Mouse (Mus musculus): ENCODE measurements around the gene Shank1.
"Not testable (repeated sequence)": the region's sequence is repeated elsewhere in the genome, so short reads cannot be mapped to it uniquely, and the experiment has no call there.

Shank1 gene

DNA sequence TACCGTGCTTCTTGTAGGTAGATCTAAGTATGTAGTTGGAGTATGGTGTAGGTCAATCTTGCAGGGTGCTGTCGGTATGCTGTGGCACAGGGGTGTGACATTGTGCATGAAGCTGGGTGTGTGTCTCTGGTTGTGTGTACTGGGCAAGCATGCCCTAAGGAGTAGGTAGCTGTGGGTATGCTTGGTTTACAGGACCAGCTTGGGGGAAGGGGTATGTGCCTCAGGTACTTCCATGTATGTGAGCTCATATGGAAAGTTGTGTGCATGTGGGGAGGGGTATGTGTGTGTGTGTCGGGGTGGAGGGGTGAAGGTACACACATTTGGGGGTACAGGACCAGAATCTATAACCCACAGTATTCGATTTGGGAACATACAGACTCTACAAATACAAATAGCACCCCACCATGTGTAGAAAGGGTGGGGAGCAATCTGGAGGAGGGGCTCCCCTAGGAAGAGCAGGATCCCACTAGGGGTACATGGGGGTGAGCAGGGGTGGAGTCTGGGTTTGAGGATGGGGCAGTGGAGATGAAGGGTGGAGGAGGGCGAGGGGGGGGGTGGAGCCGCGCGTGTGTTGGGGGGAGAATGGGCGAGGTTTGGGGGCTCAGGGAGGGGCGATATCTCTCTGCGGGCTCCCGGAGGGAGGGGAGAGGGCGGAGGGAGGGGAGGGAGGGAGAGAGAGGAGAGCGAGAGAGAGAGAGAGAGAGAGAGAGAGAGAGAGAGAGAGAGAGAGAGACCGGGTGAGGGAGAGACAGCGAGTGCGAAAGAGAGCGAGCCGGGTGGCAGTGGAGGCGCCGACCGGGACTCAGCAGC lies at the start of gene Shank1:
Gene Shank1, plus strand, starts transcription at position 779 of the 810 bp plus-strand sequence.
- peak in 1 of 2 experiments; percentile 10 for DNase-seq (ENCODE audit: low spot score in 2 of 2)

DNA sequence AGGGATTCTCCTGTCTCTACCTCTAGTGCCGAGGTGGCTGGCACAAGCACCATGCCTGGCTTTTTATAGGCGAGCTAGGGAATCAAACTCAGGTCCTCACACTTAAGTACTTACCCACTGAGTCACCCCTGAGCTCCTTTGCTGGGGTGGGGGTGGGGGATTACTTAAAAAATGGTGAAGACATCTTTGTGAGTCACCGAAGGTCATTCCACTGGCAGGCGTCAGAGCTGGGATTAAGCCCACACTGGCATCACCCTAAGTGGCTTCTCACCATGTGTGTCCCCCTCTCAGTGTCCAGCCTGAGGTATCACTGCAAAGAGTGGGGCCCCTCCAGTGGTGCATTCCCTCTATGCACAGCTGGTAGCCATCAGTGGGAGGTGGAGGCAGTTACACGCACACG lies 49.6 kb upstream of the Shank1 start:
- no peak for DNase-seq (ENCODE audit: low spot score in 2 of 2)

DNA sequence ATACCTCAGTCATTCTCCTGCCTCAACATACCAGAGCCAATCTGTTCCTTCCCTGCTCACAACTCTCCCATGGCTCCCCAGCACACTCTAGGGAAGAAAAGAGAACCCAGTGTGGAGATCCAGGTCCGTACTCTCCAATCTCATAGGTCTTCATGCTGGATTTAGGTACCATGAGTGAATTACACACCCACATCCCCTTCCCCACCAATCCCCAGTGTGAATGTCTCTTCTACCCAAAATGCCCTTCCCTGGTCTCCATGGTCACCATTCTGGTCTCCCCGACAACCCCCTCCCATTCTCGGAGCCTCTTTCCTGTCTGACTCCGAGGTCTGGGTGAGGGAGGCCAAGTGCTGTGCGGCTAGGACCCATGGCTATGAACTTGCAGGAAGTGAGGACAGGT lies 48.9 kb upstream of the Shank1 start, which contains the start of gene Gm15517:
Gene Gm15517, plus strand, starts transcription at position 301 of the 400 bp plus-strand sequence.
- no peak for DNase-seq (ENCODE audit: low spot score in 2 of 2)

DNA sequence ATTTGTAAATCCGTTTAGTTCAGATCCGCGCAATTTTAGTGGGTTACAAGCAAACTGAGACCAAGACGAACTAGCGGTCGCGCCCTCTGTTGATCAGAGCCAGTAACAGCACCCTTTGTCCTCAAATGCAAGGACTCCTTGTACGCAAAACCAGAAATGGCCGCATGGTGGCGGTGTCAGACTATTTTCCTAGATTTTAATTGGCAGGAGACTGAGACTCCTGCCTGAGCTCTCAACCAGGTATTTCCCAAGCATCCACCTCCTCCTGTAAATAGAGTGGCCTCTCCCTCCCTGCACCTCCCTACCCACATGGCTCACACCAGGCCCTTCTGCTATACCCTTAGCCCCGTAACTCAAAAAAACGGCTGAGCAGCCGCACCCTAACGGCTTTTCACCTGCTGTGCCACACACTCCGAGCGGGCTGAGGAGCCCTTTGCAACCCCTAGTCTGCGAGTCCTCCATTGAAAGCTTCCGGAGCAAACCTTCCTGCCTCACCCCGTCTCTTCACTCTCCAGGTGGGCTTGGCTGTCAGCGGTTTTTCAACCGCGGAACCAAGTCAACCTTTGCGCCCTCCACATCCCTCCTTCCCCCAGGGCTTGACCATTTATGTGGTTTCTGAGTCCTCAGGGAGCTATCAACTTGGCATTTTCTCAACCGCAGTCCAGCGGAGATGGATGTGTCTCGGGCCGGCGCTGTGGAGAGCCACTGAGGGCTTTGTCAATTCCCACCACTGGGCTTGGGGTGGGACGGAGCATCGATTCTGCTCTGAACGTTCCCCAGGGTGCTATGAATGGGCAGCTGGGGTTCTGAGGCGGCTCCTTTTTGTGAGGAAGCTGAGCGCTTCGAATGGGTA lies 47.0 kb upstream of the Shank1 start:
- peak; percentile 74 to 98 for DNase-seq (ENCODE audit: low spot score in 2 of 2)

DNA sequence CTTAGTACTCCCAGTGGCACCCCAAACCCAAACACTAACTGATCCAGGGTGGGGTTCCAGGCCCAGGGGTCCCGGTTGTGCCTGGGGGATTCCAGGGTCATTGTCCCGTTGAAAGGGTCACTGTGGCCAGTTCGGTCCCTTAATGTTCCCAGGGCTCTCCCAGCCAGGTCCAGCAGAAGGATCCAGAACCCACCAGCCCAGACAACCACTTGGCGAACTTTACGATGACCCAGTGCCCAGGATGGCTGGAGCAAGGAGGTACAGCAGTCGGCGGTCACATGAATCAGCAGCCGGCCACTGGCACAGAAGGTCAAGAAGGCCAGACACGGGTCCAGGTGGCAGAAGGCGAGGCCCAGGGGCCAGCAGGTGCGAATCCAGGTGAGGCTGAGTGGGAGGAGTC lies 41.9 kb upstream of the Shank1 start:
- DNase-seq (ENCODE audit: low spot score in 2 of 2): no peak

DNA sequence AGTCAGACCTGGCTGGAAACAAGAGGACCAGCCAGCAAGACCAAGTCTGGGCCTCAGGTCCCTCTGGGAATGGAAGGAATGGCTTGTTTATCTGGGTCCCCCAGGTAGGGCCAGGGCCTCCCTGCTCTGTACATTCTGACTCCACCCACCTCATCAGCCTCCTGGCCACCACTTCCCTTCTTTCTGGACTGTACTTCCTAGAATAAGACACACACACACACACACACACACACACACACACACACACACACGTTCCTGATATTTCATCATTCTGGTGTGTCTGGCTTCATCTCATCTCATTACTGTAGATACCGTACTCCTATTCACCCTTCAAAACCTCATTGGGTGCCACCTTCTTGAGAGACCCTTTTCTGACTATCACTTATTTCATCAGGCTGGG lies 40.7 kb upstream of the Shank1 start:
- no peak for DNase-seq (ENCODE audit: low spot score in 2 of 2)

DNA sequence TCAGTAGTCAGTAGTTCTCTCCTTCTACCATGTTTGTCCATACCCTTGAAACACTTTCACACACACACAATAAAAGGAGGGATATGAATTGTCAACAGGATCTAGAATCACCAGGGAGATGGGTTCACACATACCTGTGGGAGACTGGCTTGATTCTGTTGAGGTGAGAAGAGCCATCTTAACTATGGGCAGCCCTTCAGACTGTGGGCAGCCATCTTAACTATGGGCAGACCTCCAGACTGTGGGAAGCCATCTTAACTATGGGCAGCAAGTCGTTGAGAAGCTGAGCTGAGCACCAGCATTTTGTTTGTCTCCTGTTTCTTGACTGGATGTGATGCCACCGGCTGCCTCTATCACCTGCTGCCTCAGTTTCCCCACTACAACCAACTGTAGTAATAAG lies 38.7 kb upstream of the Shank1 start:
- DNase-seq (ENCODE audit: low spot score in 2 of 2): no peak

DNA sequence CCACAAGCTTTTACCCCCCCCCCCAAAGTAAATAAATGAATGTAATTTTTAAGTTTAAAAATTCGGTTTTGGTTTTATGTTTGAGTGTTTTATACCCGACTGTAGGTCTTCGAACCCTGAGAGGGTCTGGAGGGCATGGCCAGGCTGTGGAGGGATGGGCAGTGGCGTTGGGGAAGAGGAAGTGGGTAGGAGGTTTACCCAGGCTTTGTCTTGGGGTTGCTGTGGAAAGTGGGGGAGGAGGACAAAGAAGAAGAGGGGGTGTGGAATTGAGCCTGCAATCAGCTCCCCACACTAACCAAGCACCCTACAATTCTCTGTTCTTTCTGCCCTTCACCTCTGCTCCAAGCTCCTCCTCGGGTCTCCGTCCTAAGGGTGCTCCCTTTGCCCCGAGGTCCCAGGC lies 37.5 kb upstream of the Shank1 start:
- DNase-seq (ENCODE audit: low spot score in 2 of 2): no peak

DNA sequence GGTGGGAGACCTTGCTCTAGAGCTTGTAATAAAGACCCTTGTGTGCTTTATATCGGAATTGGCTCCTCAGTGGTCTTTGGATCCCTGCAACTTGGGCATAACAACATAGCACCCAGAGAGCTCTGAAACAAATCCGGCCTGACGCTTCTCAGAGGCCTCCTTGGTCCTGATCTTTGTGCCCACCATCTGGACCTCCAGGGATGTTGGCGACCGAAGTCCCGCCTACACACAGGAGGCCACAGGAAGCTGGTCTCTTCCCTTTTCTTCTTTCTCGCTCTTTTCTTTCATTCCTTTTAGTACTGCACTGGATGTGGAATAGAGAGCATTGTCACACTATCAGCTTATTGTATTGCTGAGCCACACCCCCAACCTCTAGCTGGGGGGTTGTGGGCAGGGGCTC lies 36.6 kb upstream of the Shank1 start:
- DNase-seq (ENCODE audit: low spot score in 2 of 2): no peak

DNA sequence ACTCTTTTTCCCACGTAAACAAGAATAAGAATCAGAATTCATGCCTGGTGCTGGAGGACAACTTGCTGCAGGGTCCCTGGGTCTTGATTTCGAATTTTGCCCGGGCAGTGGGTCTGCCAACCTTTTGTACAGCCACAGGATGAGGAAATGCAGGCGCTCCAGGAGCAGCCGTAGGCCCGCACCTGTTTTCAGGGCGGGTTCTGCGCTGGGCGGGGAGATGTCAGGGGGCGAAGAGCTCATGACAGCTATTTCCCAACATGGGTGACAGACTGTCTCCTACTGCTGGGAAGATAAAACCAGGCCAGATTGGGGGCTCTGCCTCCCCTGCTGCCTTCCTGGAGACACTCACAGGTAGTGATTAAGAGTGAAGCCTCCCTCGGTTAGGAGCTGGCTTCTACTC lies 36.0 kb upstream of the Shank1 start:
- DNase-seq (ENCODE audit: low spot score in 2 of 2): no peak

DNA sequence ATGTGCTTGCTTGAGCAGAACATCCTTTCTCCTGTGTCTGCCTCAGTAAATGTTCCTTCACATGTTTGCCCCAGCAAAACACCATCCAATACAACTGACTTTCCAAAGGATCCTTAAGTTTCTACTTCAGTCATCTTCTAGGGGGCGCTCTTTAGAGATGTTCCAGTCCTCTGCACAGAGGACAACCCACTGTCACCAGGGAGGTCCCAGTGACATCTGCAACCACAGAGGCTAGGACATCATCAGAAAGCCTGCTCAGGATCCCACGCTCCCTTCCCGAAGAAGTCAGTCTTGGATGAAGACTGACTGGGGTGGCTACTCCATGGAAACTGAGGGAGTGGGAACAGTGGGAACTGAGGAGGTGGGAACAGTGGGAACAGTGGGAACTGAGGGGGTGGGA lies 34.5 kb upstream of the Shank1 start:
- no peak for DNase-seq (ENCODE audit: low spot score in 2 of 2)

DNA sequence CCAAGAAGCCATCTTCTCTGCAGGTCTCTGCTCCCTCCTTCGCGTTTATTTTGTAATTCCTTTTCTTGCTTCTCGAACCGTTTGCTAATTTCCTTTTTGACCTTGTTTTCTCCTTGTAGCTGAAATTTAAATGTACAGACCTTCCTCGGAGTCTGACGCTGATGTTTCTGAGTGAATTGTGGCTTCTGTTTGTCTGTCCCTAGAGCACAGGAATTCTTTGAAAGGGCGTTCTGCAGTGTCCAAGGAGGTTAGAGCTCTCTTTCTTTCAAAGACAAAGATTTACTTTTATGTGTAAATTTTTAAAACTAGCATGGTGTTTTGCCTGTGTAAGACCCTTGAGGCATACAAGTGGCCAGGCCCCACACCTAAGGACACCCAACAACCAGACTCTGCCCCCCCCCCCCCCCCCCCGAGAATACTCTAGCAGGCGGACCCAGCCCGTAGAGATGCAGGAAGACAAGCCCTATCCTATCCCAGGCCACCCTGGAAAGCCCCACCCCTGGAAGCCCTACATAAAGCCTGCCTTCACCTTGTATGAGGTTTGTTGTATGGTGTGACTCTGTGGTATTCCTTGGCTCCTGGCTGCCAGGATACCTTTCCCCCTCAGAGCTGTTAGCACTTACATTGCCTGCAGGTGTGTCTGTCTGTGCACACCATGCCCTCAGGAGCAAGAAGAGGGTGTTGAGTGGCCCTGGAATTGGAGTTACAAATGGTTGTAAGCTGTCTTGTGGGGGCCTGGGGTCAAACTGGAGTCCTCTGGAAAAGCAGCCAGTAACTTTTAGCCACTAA lies 33.4 kb upstream of the Shank1 start:
- DNase-seq (ENCODE audit: low spot score in 2 of 2): no peak

DNA sequence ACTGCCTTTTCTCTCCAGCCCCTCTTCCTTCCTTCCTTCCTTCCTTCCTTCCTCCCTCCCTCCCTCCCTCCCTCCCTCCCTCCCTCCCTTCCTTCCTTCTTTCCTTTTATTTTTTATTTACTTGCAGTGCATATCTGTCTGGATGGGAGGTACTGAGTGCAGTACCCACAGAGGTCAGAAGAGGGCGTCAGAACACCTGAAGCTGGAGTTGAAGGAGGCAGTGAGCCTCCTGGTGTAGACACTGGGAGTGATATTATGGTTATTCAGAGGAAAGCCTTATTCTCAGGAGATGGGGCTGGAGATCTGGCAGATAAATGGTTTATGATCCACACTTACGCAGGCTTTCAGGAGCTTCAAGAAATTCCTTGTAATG lies 32.8 kb upstream of the Shank1 start:
- DNase-seq (ENCODE audit: low spot score in 2 of 2): peak in 1 of 2 experiments; percentile 72

DNA sequence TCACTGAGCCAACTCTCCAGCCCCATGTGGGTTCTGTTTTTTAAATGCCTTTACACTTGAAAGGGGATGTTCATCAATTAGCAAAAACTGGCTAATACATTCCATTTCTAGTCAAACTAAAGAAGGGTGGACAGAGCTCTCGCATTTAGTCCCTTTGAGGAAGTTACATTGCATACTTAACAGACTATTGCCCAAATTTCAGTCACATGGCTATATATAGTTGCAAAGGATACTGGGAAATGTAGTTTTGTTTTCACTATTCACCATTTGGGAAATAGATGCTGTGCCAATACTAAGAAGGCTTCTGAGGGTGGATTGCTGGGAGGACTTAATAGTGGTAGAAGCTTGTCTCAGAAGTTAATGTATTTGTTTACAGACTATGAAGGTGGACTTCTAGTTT lies 29.1 kb upstream of the Shank1 start:
- DNase-seq (ENCODE audit: low spot score in 2 of 2): no peak

DNA sequence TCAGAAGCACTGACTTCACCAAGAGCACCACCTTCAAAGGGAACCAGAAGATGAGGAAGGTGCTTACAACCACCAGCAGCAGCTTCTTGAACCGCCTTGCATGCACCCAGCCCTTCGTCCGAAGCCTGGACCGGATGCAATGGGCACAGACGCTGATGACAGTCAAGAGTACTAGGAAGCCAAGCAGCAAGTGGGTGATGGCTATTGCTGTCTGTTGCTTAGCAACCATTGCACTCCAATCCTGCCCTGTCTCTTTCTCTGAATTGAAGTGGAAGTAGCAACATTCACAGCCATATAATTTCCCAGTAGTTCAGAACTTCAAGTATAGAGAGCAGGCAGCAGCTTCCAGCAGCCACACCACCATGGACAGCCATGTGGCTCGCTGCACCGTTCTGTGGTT lies 28.5 kb upstream of the Shank1 start:
- DNase-seq (ENCODE audit: low spot score in 2 of 2): no peak

DNA sequence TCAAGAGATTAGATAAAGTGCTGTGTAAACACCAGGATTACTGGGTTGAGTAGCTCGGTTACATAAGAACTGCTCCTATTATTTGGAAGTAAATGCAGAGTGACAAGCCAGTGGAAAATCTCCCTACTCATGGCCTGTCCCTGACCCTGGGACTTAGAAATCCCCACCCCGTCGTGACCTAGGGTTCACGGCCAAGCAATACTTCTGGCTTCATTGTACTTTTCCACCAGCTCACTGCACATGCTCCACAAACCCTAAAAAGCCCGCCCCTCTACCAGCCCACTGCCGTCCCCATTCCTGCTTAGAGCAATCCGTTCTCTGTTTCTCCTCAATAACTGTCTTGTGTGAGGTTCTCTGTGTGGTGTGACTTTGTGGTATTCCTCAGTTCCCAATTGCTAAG lies 22.3 kb upstream of the Shank1 start:
- no peak for DNase-seq (ENCODE audit: low spot score in 2 of 2)

DNA sequence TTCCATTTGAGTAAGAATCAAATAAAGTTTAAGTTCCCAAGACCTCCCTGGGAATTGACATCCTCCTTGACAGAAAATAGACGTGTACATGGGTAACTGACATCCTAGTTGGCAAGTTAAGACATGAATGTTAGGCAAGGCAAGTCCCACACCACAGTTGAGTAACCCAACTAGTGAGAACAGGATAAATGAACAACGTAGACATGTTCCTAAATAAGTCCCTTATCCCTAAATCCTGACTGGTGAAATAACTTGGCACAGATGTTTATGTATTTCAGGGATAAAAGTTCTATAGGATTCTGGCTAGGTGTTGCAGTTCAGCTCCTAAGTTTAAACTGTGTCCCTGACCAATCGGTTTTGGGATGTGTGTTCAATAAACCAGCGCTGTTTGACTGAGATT lies 19.1 kb upstream of the Shank1 start:
- DNase-seq (ENCODE audit: low spot score in 2 of 2): no peak

DNA sequence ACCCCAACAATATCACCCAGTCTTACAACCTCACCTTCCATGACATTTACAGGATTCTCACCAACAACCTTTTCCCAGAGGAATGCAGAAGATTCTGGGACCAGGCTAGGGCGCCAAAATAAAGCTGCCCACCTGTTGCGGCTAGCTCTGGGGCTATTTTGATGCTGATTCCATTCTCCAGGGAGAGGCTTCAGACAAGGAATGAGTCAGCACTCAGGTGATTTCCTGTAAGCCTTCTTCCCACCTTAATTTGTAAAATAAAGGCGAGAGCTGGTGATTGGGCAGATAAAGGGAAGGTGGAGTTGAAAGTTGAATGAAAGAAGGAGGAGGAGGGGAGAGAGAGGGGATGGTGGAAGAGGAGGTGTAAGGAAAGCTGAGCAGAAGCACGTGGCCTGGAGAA lies 18.6 kb upstream of the Shank1 start:
- DNase-seq (ENCODE audit: low spot score in 2 of 2): no peak

DNA sequence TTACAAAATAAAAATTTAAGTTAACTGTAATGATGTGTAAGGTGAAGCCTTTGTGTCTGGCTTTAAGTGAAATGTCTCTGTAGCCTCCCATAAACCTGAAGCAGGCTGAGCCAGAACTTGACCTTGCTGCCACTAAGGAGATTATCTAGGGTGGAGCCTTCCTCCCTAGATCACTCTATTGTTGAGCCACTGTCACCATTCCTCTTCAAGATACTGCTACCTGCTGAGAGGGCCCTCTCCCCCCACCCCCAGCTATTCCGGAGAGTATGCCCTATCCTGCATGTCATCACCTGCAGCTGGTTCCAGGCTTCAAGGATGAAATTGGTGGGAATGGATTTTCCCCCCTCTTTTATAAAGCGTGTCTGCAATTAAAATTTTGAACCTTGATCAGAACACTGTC lies 12.6 kb upstream of the Shank1 start:
- DNase-seq (ENCODE audit: low spot score in 2 of 2): not testable (repeated sequence)

DNA sequence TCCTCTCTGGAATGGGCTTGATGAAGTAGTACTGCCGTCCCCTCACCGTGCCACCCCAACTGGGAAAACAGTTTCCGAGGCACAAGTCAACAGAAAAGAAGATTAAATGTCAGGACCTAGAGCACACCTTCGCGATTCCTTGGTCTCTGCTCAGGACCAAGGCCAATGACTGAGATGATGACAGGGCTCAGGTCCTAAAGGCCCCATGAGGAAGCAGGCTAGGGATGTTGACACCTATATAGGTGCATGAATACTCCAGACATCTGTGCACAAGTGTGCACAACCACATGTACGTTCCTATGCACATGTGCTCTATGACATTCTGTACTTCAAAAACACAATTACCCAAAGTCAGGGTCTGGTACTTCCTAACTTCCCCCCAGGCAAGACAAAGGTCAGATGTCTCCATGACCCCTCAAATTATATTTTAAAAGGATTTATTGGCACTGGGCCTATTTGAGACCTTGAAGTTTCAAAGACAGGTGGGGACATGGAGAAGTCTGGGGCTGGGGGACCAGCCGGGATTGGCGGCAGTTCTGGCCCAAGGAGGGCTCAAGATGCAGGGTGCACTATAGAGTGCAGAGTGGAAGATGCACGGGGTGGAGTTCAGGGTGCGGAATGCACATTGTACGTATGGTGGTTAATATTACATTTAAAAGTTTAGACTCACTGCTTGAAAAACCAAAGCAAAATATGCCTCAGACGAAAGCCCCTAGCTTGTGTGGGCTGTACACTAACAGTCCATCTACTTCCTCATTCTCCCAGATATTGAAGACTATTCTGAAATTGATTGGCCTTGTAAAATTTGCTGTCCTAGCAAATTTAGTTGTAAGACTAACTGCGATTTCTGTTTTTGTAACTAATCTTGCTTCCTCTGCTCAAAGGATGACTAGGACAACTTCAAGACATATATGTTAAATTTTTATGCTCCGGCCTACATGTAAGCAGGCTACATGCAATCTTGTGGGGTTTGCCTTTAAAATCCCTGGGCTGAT lies 6.4 kb upstream of the Shank1 start:
- DNase-seq (ENCODE audit: low spot score in 2 of 2): no peak

DNA sequence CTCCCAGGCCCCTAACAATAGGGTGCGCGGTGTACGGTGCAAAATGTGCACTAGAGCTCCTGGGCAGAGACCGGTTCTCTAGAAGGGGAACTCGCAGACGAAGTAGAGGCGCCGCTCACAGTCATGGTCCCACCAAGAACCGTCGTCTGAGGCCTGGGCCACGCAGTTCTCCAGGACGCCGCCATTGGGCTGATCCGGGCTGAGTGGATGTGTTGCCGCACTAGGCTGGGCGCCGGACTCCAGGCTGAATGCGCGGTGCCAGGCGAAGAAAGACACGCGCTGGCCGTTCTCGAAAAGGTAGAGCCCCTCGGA lies 5.6 kb upstream of the Shank1 start:
- no peak for DNase-seq (ENCODE audit: low spot score in 2 of 2)
